Mouse (Mus musculus) stomach, embryonic 16.5 days (tissue): Measurements from ENCODE around the gene Clasp1. TPM values are rescaled to one million over a fixed set of nuclear protein-coding genes. Genes with fewer than 3 reads are reported as not detected.
A peak's percentile ranks its signal among the peaks of the same experiment; 100 is the strongest.

Experiments used
- ATAC-seq: fragments of 200-750 bp; cut with Nextera tagmentation; 2 replicates; pipeline ENCODE4 v1.8.0; 2017; ENCODE audit warnings: moderate number of reproducible peaks, moderate TSS enrichment; ENCODE audit not compliant: insufficient read depth, low FRiP score
- H3K27ac ChIP-seq: fragments of 300-500 bp; sonication (generic); 2 replicates; pipeline ENCODE4 v1.5.1; 2014; ENCODE audit warnings: low read length
- H3K27me3 ChIP-seq: fragments of 300-500 bp; sonication (generic); 2 replicates; pipeline ENCODE4 v1.6.1; 2014; ENCODE audit warnings: low read length, control low read depth, mixed read lengths; ENCODE audit not compliant: control insufficient read depth, insufficient read depth
- H3K36me3 ChIP-seq: fragments of 300-500 bp; sonication (generic); 2 replicates; pipeline ENCODE4 v1.6.1; 2014; ENCODE audit warnings: low read length; ENCODE audit not compliant: control insufficient read depth, insufficient read depth
- H3K4me1 ChIP-seq: fragments of 300-500 bp; sonication (generic); 2 replicates; pipeline ENCODE4 v1.6.1; 2014; ENCODE audit warnings: low read length, control low read depth, mixed read lengths; ENCODE audit not compliant: control insufficient read depth, insufficient read depth
- H3K4me2 ChIP-seq: fragments of 300-500 bp; sonication (generic); 2 replicates; pipeline ENCODE4 v1.6.1; 2014; ENCODE audit warnings: low read depth, low read length, mixed read lengths
- H3K4me3 ChIP-seq: fragments of 300-500 bp; sonication (generic); replicated peaks from 2 replicates; pipeline ENCODE4 v1.5.1; 2014; ENCODE audit warnings: mild to moderate bottlenecking, low read length
- H3K9ac ChIP-seq: fragments of 300-500 bp; sonication (generic); 2 replicates; pipeline ENCODE4 v1.6.1; 2014; ENCODE audit warnings: low read length
- H3K9me3 ChIP-seq: fragments of 300-500 bp; sonication (generic); replicated peaks from 2 replicates; pipeline ENCODE4 v1.6.1; 2016; ENCODE audit warnings: low read length, control low read depth; ENCODE audit not compliant: control insufficient read depth
- WGBS: fragments of 180-500 bp; shearing (Covaris S2); extraction: QIAGEN DNeasy Blood & Tissue Kit; methylation state at CpG from one replicate; pipeline ENCODE4 v1.1.7; 2014; 5-methylcytosine and 5-hydroxymethylcytosine counted together
- polyA plus RNA-seq: library from polyadenylated mRNA; unstranded; fragments of >200 nt; fragmentation: Nextera tagmentation; extraction: Ambion mirVana; gene quantifications from 2 replicates; pipeline ENCODE4 v1.2.1, GENCODE M21; 2015

Gene Clasp1
- polyA plus RNA-seq, 1 experiment from 2014 or later = 39.3 TPM

DNA sequence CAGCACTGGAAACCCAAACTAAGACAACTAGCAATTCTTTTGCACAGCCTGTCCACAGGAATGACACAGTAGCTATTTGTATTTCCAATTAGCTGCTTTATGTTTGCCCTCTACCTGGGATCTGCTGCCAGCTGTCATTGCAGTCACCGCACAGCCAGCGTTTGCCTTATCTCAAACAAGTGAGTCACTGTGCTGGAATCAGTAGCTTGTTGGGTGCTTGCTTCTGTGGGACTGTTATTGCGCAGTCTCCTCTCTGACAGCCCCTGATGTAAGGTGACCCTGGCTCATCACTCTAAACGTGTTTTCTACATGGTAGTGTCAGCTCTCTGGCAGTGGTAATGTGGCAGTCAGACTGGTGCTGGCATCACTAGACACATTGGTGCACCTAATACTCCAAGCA lies 90.4 kb downstream of the Clasp1 start:
- no peaks in the 10 kb centered on the region for H3K27me3 ChIP-seq
- 69% methylated on average over 4 of the region's 4 CpGs for WGBS
- H3K4me2 ChIP-seq = no peak overlapping the region
- H3K9me3 ChIP-seq = no peaks in the 10 kb centered on the region
- no peak overlapping the region for H3K27ac ChIP-seq
- no peak overlapping the region for H3K4me3 ChIP-seq
- H3K36me3 ChIP-seq = 0 out of 2 replicates have a peak, but pooled peaks cover 2% of the 10 kb centered on the region
- no peak for ATAC-seq
- no peaks in the 10 kb centered on the region; the same call in 1 of the 2 replicates for H3K4me1 ChIP-seq
- H3K9ac ChIP-seq = no peak overlapping the region

DNA sequence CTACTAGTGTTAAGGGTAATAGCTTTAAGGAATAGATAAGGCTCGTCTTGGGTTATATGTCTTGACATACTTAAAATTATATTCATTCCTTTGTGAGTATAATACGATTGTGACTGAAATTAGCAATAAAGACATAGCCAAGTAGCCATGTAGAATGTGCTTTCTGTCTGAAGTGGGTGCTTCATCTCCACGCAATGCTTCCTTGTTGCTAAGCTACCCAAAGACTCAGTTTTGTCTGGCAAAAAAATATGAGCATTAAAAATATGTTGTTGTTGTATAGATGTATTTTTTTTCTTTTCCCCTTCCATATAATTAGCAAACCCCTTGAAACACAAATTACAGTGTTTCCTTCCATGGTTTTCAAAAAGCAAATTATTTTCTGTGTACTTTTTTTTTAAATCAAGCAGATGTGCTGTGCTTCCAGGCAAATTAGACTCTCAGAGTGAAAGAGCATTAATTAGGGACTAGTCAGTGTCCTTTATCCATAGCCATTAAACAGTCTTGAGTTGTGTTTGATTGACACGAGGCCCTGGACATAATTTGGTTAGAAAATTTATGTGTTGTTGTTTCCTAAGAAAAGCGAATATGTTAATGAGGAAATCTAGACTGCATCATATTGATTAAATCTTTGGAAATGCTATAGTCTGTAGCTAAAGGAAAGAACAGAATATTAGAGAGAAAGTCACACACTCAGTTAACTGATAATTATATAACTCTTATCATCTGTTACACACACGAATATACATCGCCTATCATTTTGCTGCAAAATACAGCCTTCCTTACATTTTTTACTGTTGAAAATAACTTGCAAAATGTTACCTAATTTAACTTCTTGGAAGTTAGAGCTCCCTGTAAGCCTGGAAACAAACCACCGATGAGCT lies 91.9 kb downstream of the Clasp1 start:
- H3K4me3 ChIP-seq = no peak overlapping the region
- H3K36me3 ChIP-seq = no peaks in the 10 kb centered on the region
- no peaks in the 10 kb centered on the region for H3K9me3 ChIP-seq
- no peak overlapping the region for H3K9ac ChIP-seq
- no peak overlapping the region for H3K4me2 ChIP-seq
- no peak for ATAC-seq
- no peaks in the 10 kb centered on the region for H3K27me3 ChIP-seq
- no peak overlapping the region for H3K27ac ChIP-seq
- WGBS = 74% methylated on average over 8 of the region's 8 CpGs
- H3K4me1 ChIP-seq = no peaks in the 10 kb centered on the region; the same call in 1 of the 2 replicates

DNA sequence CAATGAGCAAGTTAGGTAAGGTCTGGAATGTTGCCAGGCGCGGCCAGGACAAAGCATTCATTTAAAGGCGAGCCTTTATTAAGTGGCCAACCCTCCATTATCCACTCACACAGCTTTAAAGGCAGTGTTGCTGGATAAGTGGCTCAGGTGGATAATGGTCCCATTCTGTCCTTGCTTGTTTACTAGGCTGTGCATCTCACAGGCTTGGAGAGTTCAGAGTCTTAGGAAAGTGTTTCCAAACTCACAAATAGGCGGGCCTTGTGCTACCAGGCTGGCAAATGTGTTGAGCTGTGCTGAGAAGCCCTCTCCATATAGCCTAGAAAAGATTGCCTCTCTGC lies 92.5 kb downstream of the Clasp1 start:
- Histone ChIP-seq H3K9ac (no peak overlapping the region), H3K27ac (peak overlapping the region; percentile 48), H3K36me3 (no peaks in the 10 kb centered on the region), H3K4me2 (no peak overlapping the region), H3K27me3 (no peaks in the 10 kb centered on the region), H3K4me3 (no peak overlapping the region), H3K4me1 (no peaks in the 10 kb centered on the region; the same call in 1 of the 2 replicates), H3K9me3 (no peaks in the 10 kb centered on the region)
- WGBS = 56% methylated on average over 4 of the region's 4 CpGs
- no peak for ATAC-seq

DNA sequence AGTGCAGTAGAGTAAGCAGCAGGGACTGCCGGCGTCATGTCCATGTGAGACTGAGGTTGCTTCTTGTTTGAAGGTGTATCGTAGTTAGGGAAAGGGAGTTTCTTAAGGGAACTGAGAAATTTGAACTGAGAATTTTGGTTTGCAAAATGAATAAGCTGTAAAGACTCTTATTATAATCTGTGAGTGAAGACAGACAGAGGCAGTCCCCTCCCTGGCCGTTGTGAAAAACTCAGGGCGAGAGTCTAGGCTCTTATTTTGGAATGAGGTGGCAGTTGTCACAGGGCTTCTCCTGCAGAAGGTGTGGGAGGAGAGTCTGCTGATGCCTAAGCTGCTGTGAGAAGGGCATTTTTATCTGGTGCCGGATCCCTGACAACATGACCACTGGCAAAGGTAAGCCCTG lies 92.8 kb downstream of the Clasp1 start:
- Histone ChIP-seq H3K4me2 (no peak overlapping the region), H3K36me3 (no peaks in the 10 kb centered on the region), H3K27me3 (no peaks in the 10 kb centered on the region), H3K9ac (no peak overlapping the region), H3K27ac (peak overlapping the region; percentile 48), H3K9me3 (no peaks in the 10 kb centered on the region), H3K4me1 (no peaks in the 10 kb centered on the region; the same call in 1 of the 2 replicates), H3K4me3 (no peak overlapping the region)
- ATAC-seq = no peak
- 69% methylated on average over 6 of the region's 6 CpGs for WGBS

DNA sequence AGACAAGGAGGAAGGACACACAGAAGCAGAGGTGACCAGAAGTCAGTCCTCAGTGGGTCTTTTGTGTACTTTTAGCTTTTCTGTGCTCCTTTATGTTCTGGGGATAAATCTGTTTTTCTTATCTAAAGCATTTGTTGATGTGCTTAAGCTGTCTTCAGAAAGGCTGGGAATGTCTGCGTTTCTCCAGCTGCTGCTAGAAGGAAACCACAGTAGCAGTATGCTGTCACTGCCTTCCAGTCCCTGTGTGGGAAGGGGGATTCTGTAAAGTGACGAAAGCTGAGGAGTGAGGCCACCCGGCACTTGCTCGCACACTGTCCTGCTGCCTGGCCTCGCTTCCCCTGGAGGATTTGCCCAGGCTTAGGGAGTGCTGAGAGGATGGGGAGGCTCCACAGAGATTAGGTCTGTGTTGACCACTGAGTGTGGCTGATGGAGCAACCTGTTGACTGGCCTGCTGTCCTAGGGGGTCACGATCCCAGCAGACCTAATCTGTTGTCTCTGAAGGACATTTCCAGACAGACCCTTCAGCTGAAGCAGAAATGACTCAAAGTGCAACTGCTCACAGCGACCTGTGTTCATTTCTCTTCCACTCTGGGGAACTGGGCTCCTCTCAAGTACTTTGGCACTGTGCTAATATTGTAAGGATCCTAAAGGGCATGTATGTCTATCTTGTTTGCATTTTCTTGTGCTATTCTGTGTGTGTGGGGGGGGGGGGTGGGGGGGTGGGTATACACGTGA lies 93.6 kb downstream of the Clasp1 start:
- Histone ChIP-seq H3K9me3 (no peaks in the 10 kb centered on the region), H3K4me3 (no peak overlapping the region), H3K4me2 (no peak overlapping the region), H3K36me3 (no peaks in the 10 kb centered on the region), H3K27ac (no peak overlapping the region), H3K4me1 (no peaks in the 10 kb centered on the region; the same call in 1 of the 2 replicates), H3K27me3 (no peaks in the 10 kb centered on the region), H3K9ac (no peak overlapping the region)
- no peak; the same call in 1 of the 2 replicates for ATAC-seq
- 63% methylated on average over 8 of the region's 8 CpGs for WGBS

DNA sequence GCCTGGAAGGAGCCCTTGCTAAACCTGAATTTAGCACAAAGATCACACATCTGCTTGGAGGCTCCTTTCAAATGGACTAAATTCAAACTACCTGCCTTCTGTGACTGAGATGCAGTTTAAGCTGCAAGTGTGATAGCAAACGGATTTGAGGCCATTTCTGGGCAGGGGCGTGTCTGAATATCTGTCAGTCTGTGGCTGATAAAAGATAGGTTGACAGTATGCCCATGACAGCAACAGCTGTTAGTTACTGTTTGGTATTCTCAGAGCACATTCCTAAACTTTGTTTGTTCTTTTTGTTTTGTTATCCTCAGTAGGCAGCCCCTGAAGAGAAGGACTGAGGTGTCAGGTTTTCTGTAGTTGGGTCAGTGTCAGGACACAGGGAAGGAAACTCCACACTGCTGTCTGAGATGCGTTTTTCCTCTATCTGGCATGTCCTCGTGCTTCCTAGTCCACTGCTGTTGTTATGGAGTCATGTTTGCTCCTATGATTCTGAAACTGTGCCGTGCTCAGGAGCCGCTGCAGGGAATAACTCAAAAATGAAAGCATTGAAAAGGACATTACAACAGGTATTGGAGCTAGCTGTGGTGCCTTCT lies 94.7 kb downstream of the Clasp1 start:
- ATAC-seq = no peak
- 75% methylated on average over 6 of the region's 6 CpGs for whole genome bisulfite sequencing
- Histone ChIP-seq H3K4me2 (no peak overlapping the region), H3K4me3 (no peak overlapping the region), H3K4me1 (no peaks in the 10 kb centered on the region; the same call in 1 of the 2 replicates), H3K36me3 (no peaks in the 10 kb centered on the region), H3K9me3 (no peaks in the 10 kb centered on the region), H3K27ac (no peak overlapping the region), H3K9ac (no peak overlapping the region), H3K27me3 (no peaks in the 10 kb centered on the region)

DNA sequence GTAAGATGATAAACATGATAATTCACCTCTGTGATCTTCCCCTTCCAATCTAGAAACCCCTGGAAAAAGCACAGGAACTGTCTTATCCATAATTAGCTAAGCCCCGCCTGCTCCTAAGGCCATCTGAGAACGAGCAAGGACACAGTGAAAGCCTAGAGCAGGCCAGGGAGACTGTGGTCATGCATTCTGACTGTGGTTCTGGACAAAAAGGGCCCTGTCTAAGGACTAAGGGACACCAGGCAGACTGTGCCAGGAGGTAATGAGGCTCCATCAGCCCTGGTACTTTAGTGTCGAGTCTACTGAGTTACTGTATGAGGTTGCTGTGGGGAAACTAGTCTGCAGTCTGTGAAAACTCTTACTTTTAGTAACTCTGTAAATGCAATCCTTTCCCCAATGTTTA lies 96.7 kb downstream of the Clasp1 start:
- H3K27me3 ChIP-seq = no peaks in the 10 kb centered on the region
- H3K4me1 ChIP-seq = no peaks in the 10 kb centered on the region; the same call in 1 of the 2 replicates
- no peaks in the 10 kb centered on the region for H3K36me3 ChIP-seq
- no peak overlapping the region for H3K9ac ChIP-seq
- no peak overlapping the region for H3K4me3 ChIP-seq
- H3K4me2 ChIP-seq = no peak overlapping the region
- no peaks in the 10 kb centered on the region for H3K9me3 ChIP-seq
- 58% methylated on average over 3 of the region's 3 CpGs for WGBS
- no peak for ATAC-seq
- no peak overlapping the region; the same call in 1 of the 2 replicates for H3K27ac ChIP-seq

DNA sequence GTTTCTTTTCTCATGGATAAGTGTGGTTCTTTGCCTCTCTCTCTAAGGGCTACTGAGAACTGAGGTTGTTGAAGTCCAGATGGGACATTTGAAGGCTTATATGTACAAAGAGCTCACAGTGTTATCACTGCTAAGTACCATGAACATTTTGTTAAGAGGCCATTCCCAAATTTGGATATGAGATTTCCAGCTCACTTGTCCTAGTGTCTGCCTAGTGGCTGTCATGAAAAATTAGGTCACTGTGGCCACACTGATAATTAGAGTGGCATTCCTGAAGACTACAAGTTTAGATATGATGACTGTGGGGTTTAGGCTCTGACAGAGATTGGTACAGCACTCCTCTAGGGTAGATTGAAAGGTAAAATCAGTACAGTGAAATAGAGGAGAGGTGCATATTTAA lies 97.2 kb downstream of the Clasp1 start:
- no peak for ATAC-seq
- Histone ChIP-seq H3K4me3 (no peak overlapping the region), H3K36me3 (no peaks in the 10 kb centered on the region), H3K9ac (no peak overlapping the region), H3K4me1 (no peaks in the 10 kb centered on the region; the same call in 1 of the 2 replicates), H3K4me2 (no peak overlapping the region), H3K9me3 (no peaks in the 10 kb centered on the region), H3K27ac (no peak overlapping the region), H3K27me3 (no peaks in the 10 kb centered on the region)

DNA sequence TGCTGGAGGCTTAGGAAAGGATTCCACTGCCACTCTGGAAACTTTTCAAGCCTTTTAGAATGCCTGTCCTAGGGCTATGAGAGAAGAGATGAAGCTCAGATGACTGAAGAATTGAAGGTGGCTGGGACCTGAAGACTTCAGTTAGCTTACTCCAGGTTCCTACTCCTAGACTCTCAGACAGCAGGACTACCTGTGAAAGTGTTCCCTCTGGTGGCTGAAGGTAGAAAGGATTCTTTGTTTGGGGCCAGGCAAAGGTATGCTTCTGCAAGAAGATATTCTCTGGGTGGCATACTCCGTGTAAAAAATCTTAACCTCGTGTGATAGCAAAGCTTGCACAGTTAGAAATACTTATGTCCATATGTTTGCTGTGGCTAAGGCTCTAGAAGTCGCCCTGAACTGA lies 104.0 kb downstream of the Clasp1 start:
- Histone ChIP-seq H3K9me3 (no peaks in the 10 kb centered on the region), H3K27ac (no peak overlapping the region), H3K4me2 (no peak overlapping the region), H3K36me3 (0 out of 2 replicates have a peak, but pooled peaks cover 3% of the 10 kb centered on the region), H3K27me3 (no peaks in the 10 kb centered on the region), H3K4me1 (no peaks in the 10 kb centered on the region), H3K4me3 (no peak overlapping the region), H3K9ac (no peak overlapping the region)
- whole genome bisulfite sequencing = 74% methylated on average over 3 of the region's 3 CpGs
- ATAC-seq = no peak
